Mouse (Mus musculus): Measurements from ENCODE around the gene Agap1. TPM values are rescaled to one million over a fixed set of nuclear protein-coding genes. Genes with fewer than 3 reads are reported as not detected.

Agap1 gene
- polyA plus RNA-seq, 1 experiment: 4.3 TPM

DNA sequence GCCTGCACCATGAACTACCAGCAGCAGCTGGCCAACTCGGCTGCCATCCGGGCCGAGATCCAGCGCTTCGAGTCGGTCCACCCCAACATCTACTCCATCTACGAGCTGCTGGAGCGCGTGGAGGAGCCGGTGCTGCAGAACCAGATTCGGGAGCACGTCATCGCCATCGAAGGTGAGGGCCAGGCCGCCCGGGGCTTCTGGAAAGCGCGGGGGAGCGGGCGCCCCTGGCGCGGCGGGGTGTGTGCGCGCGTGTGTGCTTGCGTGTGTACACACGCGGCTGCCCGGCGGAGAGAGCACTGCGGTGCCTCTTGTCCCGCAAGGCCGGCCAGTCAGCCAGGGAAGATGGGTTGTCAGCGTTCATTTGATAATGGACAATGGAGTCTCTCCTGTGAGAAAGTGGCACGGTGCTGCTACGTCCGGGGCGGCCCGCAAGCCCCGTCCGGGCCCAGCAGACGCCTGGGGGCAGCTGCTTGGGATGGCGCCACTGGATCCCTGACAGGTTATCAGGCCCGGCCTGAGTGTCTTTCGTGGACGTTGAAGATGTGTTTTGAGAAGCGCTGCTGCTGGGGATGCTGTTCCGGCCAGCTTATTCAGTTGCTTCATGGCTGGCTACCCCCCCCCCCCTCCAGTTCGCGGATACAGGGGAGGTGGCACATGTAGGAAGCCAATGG, 950 bp downstream of the Agap1 start:
- Histone ChIP-seq H3K4me3 (ENCODE audit: control insufficient read depth, insufficient read depth, low read length) (peak overlapping the region; percentile 50), H3K27ac (ENCODE audit: control insufficient read depth, insufficient read depth, low read length) (no peak overlapping the region), H3K27me3 (ENCODE audit: control insufficient read depth, insufficient read depth, low read length) (peaks cover 6% of the 10 kb centered on the region), H3K4me1 (replicated peaks; ENCODE audit: control insufficient read depth, insufficient read depth, low read length) (no peaks in the 10 kb centered on the region), H3K36me3 (ENCODE audit: control insufficient read depth, insufficient read depth, low read length) (no peaks in the 10 kb centered on the region)
- 5% methylated on average over 51 of the region's 51 CpGs for WGBS
- TF ChIP-seq POLR2A (IDR thresholded peaks at IDR 0.05; ENCODE audit: control insufficient read depth, extremely low read depth, insufficient read depth, low read length, poor library complexity): no peak
- no peak for TF ChIP-seq CTCF (IDR thresholded peaks at IDR 0.05; ENCODE audit: borderline replicate concordance, control insufficient read depth, extremely low read depth, insufficient read depth, low read length, poor library complexity)
- DNase-seq: no peak

DNA sequence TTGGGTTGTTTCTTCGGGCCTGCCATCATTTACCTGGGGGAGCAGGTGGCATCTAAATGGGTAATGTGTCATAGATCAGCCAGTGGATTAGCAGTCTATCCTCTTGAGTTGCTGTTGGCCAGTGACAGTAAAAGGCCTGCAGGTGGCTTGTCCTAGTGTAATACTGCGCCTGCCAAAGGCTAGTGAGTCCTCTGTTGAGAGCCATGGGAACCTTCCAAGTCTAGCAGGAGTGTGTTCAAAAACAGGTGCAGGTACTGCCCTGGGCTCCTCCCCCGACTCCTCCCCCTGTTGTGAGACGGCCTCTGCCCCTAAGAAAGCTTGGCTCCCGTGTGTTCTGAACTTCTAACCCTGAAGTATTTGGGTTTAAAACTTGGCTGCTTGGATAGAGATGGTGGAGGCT, 1.9 kb downstream of the Agap1 start:
- Histone ChIP-seq H3K4me1 (replicated peaks; ENCODE audit: control insufficient read depth, insufficient read depth, low read length) (no peaks in the 10 kb centered on the region), H3K4me3 (ENCODE audit: control insufficient read depth, insufficient read depth, low read length) (no peak overlapping the region), H3K36me3 (ENCODE audit: control insufficient read depth, insufficient read depth, low read length) (no peaks in the 10 kb centered on the region), H3K27ac (ENCODE audit: control insufficient read depth, insufficient read depth, low read length) (no peak overlapping the region), H3K27me3 (ENCODE audit: control insufficient read depth, insufficient read depth, low read length) (peaks cover 6% of the 10 kb centered on the region)
- TF ChIP-seq CTCF (IDR thresholded peaks at IDR 0.05; ENCODE audit: borderline replicate concordance, control insufficient read depth, extremely low read depth, insufficient read depth, low read length, poor library complexity) (no peak), POLR2A (IDR thresholded peaks at IDR 0.05; ENCODE audit: control insufficient read depth, extremely low read depth, insufficient read depth, low read length, poor library complexity) (no peak)
- 58% methylated on average over 5 of the region's 5 CpGs for WGBS
- DNase-seq: no peak

DNA sequence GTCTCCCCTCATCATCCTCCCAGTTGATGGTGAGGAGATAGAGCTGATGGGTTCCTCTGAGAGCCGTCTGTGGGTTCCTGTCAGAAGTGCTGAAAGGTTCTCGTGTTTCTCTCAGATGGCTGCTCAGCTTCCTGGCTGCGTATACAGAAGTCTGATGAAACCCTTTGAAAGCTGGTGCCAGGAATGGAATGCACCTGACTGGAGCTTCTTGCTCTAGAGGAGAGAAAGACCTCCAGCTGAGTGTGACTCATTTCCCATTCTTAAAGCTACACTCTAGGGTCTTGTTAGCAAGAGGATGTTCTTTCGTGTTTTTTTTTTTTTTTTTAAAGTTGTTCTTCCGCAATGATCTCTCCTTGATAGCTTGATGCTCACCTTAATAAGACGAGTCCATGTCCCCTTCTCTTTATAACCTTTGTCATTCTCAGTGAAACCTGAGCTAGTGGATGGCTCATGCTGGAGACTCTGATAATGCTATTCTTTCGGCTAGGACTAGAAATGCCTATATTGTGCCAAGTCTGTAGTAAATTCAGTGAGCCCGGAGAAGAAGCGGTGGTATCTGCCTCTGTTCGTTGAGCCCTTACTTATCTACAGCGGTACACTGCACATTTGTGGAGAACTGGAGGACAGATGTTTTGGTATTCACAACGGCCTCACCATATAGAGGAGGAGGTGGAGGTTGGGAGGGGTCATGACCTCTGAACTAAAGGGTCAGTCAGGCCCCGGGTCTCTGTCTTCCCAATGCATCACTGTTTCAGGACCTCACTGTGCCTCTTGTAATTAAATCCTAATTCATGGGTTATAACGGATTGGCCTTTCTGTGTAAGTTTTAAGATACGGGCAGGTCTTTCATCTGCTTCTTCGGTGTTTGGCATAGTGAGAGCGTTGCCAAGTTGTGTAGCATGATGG, 2.8 kb downstream of the Agap1 start:
- 82% methylated on average over 17 of the region's 17 CpGs for WGBS
- Histone ChIP-seq H3K27me3 (ENCODE audit: control insufficient read depth, insufficient read depth, low read length) (peaks cover 6% of the 10 kb centered on the region), H3K27ac (ENCODE audit: control insufficient read depth, insufficient read depth, low read length) (no peak overlapping the region), H3K4me3 (ENCODE audit: control insufficient read depth, insufficient read depth, low read length) (no peak overlapping the region), H3K36me3 (ENCODE audit: control insufficient read depth, insufficient read depth, low read length) (no peaks in the 10 kb centered on the region), H3K4me1 (replicated peaks; ENCODE audit: control insufficient read depth, insufficient read depth, low read length) (no peaks in the 10 kb centered on the region)
- no peak for TF ChIP-seq CTCF (IDR thresholded peaks at IDR 0.05; ENCODE audit: borderline replicate concordance, control insufficient read depth, extremely low read depth, insufficient read depth, low read length, poor library complexity)
- no peak for TF ChIP-seq POLR2A (IDR thresholded peaks at IDR 0.05; ENCODE audit: control insufficient read depth, extremely low read depth, insufficient read depth, low read length, poor library complexity)
- no peak for DNase-seq

DNA sequence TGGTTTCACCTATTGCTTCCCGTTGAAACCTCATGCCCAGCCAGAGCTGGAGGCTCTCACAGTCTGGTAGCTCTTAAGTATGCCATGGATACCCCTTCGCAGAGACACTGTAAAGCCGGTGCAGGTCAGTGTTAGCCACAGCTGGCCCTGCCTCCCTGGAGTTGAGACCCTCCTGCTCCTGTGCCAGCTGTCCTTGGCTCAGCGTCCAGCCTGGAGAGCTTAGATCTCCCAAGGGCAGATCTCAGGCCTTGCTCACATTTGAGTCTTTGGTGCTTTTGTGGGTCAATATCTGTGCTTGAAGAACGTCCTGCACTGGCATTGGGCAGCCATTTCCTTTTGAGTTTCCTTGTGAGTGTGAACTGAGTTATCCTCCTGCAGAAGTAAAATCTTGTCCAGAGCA, 7.3 kb downstream of the Agap1 start:
- DNase-seq: no peak
- H3K27ac ChIP-seq (ENCODE audit: control insufficient read depth, insufficient read depth, low read length): no peak overlapping the region
- TF ChIP-seq CTCF (IDR thresholded peaks at IDR 0.05; ENCODE audit: borderline replicate concordance, control insufficient read depth, extremely low read depth, insufficient read depth, low read length, poor library complexity) (no peak), POLR2A (IDR thresholded peaks at IDR 0.05; ENCODE audit: control insufficient read depth, extremely low read depth, insufficient read depth, low read length, poor library complexity) (no peak)
- H3K4me1 ChIP-seq (replicated peaks; ENCODE audit: control insufficient read depth, insufficient read depth, low read length): no peaks in the 10 kb centered on the region
- no peaks in the 10 kb centered on the region for H3K36me3 ChIP-seq (ENCODE audit: control insufficient read depth, insufficient read depth, low read length)
- WGBS: 87% methylated on average over 5 of the region's 5 CpGs
- 0 out of 2 replicates have a peak, but pooled peaks cover under 1% of the 10 kb centered on the region for H3K27me3 ChIP-seq (ENCODE audit: control insufficient read depth, insufficient read depth, low read length)
- H3K4me3 ChIP-seq (ENCODE audit: control insufficient read depth, insufficient read depth, low read length): no peak overlapping the region

DNA sequence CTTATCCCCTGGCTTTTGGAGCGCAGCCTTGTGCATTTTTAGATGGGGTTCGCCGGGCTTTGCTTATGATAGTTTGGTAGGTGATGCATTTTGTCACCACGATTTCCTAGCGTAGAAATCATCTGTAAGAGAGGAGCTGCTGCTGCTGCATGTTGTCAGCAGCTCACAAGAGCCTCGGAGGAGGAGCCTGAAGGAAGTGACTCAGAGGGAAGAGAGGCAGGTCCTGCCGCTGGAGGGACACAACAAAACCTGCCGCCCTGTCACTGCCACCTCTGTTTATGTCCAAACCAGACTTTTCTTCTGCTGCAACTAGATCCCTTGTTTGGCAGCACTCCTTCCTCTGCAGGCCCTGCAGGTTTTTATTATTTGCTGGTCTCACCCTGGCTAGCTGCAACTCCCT, 8.5 kb downstream of the Agap1 start:
- TF ChIP-seq POLR2A (IDR thresholded peaks at IDR 0.05; ENCODE audit: control insufficient read depth, extremely low read depth, insufficient read depth, low read length, poor library complexity) (no peak), CTCF (IDR thresholded peaks at IDR 0.05; ENCODE audit: borderline replicate concordance, control insufficient read depth, extremely low read depth, insufficient read depth, low read length, poor library complexity) (no peak)
- WGBS: 22% methylated on average over 8 of the region's 8 CpGs
- no peaks in the 10 kb centered on the region for H3K27me3 ChIP-seq (ENCODE audit: control insufficient read depth, insufficient read depth, low read length)
- no peaks in the 10 kb centered on the region for H3K36me3 ChIP-seq (ENCODE audit: control insufficient read depth, insufficient read depth, low read length)
- H3K4me1 ChIP-seq (replicated peaks; ENCODE audit: control insufficient read depth, insufficient read depth, low read length): no peaks in the 10 kb centered on the region
- no peak overlapping the region for H3K4me3 ChIP-seq (ENCODE audit: control insufficient read depth, insufficient read depth, low read length)
- H3K27ac ChIP-seq (ENCODE audit: control insufficient read depth, insufficient read depth, low read length): no peak overlapping the region
- DNase-seq: no peak

DNA sequence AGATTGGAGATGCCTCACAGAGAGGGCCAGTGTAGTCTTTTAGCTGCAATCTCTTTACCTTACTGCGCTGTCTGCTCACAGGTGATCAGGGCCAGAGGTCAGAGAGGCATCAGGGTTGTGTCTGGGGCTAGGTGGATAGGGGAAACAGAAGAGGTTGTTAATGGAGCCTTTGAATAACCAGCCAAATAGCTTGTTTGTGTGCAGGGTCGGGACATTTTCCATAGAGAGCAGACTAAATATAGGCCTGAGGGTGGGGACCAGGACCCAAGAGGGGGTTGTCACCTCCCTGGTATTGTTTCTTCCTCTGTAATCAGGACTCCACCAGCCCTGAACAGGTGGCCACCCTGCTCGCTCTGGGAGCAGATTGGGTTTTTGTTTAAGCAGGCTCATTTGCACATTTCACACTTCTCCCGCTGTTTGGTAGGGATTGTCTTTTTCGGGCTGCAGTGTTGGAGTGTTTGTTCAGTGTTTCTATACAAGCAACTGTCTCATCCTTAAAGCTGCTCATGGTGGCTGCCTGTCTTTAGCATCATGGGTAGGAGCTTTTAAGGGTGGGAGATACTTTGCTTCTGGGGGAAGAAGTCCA, 10.9 kb downstream of the Agap1 start:
- Histone ChIP-seq H3K36me3 (ENCODE audit: control insufficient read depth, insufficient read depth, low read length) (no peaks in the 10 kb centered on the region), H3K4me1 (replicated peaks; ENCODE audit: control insufficient read depth, insufficient read depth, low read length) (no peaks in the 10 kb centered on the region), H3K27ac (ENCODE audit: control insufficient read depth, insufficient read depth, low read length) (no peak overlapping the region), H3K4me3 (ENCODE audit: control insufficient read depth, insufficient read depth, low read length) (no peak overlapping the region), H3K27me3 (ENCODE audit: control insufficient read depth, insufficient read depth, low read length) (no peaks in the 10 kb centered on the region)
- no peak for DNase-seq
- TF ChIP-seq POLR2A (IDR thresholded peaks at IDR 0.05; ENCODE audit: control insufficient read depth, extremely low read depth, insufficient read depth, low read length, poor library complexity): no peak
- no peak for TF ChIP-seq CTCF (IDR thresholded peaks at IDR 0.05; ENCODE audit: borderline replicate concordance, control insufficient read depth, extremely low read depth, insufficient read depth, low read length, poor library complexity)
- 87% methylated on average over 5 of the region's 5 CpGs for WGBS

Measured in thymus, adult 2 months (tissue).